Mouse (Mus musculus): ENCODE results near the gene Wdr66. TPM values are rescaled to one million over a fixed set of nuclear protein-coding genes. Genes with fewer than 3 reads are reported as not detected.
A peak's percentile ranks its signal among the peaks of the same experiment; 100 is the strongest.

The Wdr66 gene
- polyA plus RNA-seq, 1 experiment = 0.89 TPM

DNA sequence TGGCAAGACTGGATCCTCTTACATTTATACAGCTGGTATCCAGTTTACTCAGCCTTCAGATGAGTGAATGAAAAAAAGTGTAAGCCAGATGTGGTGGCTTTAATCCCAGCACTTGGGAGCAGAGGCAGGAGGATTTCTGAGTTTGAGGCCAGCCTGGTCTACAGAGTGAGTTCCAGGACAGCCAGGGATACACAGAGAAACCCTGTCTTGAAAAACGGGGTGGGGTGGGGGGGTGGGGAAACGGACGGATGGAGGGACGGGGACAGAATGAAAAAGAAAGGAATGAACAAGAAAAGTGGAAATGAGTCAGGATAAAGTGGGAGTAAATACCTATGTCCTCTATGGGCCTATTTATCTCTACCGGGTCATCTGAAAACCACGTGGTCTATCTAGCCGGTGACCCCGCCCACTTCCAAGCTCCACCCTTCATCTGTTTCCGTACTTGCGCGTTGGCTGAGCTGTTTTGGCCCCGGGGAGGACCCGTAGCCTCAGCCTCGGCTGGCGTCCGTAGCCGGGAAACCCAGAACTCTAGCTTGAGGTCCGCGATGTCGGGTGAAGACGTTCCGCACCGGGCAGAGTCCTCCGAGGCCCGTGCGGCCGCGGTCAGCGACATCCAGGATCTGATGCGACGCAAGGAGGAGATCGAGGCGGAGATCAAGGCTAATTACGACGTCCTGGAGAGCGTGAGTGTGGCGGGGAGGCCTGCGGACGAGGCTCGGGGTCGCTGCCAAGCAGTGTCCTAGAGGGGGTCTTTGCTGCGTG, 24.0 kb upstream of the Wdr66 start:
- H3K36me3 ChIP-seq (ENCODE audit: control insufficient read depth, insufficient read depth, low read length) = no peaks in the 10 kb centered on the region; the same call in 1 of the 2 replicates
- H3K27me3 ChIP-seq (ENCODE audit: control insufficient read depth, insufficient read depth, low read length) = no peaks in the 10 kb centered on the region
- TF ChIP-seq POLR2A (IDR thresholded peaks at IDR 0.05; ENCODE audit: low read depth, low read length) (0 out of 2 replicates have a peak, but pooled peaks have one; percentile 4), CTCF (IDR thresholded peaks at IDR 0.05; ENCODE audit: extremely low read depth, insufficient read depth, insufficient read length, insufficient replicate concordance) (no peak)
- DNase-seq (ENCODE audit: low read depth in 1 of 2, low spot score in 2 of 2) = peak; percentile 87 to 93
- H3K27ac ChIP-seq (ENCODE audit: insufficient read depth, low read length) = peak overlapping the region; percentile 50; the same call in 1 of the 2 replicates
- WGBS = 2% methylated on average over 42 of the region's 42 CpGs
- H3K4me3 ChIP-seq (ENCODE audit: extremely low read depth, insufficient read depth, insufficient read length) = peak overlapping the region; percentile 99
- H3K4me1 ChIP-seq (ENCODE audit: control insufficient read depth, insufficient read depth, insufficient read length) = no peaks in the 10 kb centered on the region; the same call in 1 of the 2 replicates

DNA sequence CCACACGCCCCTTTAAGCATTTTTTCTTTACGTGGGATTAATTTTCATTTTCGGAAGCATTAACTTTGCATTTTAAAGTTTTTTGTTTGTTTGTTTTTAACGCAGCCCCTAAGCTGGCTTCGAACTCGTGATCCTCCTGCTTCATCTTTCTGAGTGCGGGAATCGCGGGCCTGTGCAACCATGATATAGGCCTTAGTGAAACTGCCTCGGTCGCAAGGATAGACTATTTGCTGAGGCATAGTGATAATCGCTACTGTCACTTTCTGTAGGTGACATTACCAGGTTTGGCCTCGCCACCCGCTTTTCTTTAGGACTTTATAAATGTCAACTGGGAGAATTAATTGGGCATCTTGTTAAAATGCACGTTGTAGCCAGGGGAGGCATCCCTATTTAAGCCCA, 23.4 kb upstream of the Wdr66 start:
- Histone ChIP-seq H3K4me3 (ENCODE audit: extremely low read depth, insufficient read depth, insufficient read length) (peak overlapping the region; percentile 99), H3K27me3 (ENCODE audit: control insufficient read depth, insufficient read depth, low read length) (no peaks in the 10 kb centered on the region), H3K27ac (ENCODE audit: insufficient read depth, low read length) (no peak overlapping the region), H3K36me3 (ENCODE audit: control insufficient read depth, insufficient read depth, low read length) (no peaks in the 10 kb centered on the region; the same call in 1 of the 2 replicates), H3K4me1 (ENCODE audit: control insufficient read depth, insufficient read depth, insufficient read length) (no peaks in the 10 kb centered on the region; the same call in 1 of the 2 replicates)
- WGBS = 6% methylated on average over 15 of the region's 15 CpGs
- TF ChIP-seq POLR2A (IDR thresholded peaks at IDR 0.05; ENCODE audit: low read depth, low read length) (no peak), CTCF (IDR thresholded peaks at IDR 0.05; ENCODE audit: extremely low read depth, insufficient read depth, insufficient read length, insufficient replicate concordance) (no peak)
- DNase-seq (ENCODE audit: low read depth in 1 of 2, low spot score in 2 of 2) = no peak

DNA sequence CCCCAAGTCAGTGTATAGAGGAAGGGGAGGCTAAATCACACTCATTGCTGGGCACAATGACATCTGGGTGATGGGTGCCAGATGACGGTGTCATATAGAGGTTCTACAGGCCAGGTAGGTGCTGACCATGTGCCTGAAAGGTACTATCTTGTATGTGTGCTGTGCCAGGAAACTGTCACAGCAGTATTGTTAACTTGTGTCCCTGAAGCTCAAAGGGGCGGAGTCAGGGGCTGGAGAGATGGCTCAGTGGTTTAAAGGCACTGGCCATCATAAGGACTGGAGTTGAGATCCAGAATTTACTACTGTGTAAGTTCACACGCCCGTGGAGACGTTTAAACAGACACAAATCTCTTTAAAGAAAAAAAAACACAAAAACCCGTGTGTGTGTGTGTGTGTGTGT, 22.6 kb upstream of the Wdr66 start:
- no peak for DNase-seq (ENCODE audit: low read depth in 1 of 2, low spot score in 2 of 2)
- no peak overlapping the region for H3K4me3 ChIP-seq (ENCODE audit: extremely low read depth, insufficient read depth, insufficient read length)
- TF ChIP-seq CTCF (IDR thresholded peaks at IDR 0.05; ENCODE audit: extremely low read depth, insufficient read depth, insufficient read length, insufficient replicate concordance) (no peak), POLR2A (IDR thresholded peaks at IDR 0.05; ENCODE audit: low read depth, low read length) (no peak)
- no peaks in the 10 kb centered on the region for H3K27me3 ChIP-seq (ENCODE audit: control insufficient read depth, insufficient read depth, low read length)
- 93% methylated on average over 6 of the region's 6 CpGs for WGBS
- no peaks in the 10 kb centered on the region; the same call in 1 of the 2 replicates for H3K4me1 ChIP-seq (ENCODE audit: control insufficient read depth, insufficient read depth, insufficient read length)
- H3K27ac ChIP-seq (ENCODE audit: insufficient read depth, low read length) = no peak overlapping the region
- H3K36me3 ChIP-seq (ENCODE audit: control insufficient read depth, insufficient read depth, low read length) = no peaks in the 10 kb centered on the region; the same call in 1 of the 2 replicates

DNA sequence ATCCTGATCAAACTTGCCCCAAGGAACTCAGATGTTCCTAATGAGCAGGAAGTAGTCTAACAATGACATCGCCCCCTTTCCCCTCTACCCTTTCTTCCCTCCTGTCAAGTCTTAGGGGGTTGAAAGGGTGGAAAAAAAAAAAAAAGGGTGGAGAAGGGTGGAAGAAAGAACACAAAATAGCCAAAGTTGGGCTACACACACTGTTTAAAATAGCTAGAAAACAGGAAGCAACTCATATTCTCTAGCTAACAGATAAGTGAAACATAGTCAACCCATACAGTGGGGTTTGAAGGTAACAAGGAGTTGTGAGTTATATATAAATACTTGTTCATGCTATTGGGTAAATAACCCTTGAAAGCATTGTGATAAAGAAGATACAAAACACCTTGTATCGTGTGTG, 19.7 kb upstream of the Wdr66 start:
- TF ChIP-seq CTCF (IDR thresholded peaks at IDR 0.05; ENCODE audit: extremely low read depth, insufficient read depth, insufficient read length, insufficient replicate concordance) = no peak
- no peak for TF ChIP-seq POLR2A (IDR thresholded peaks at IDR 0.05; ENCODE audit: low read depth, low read length)
- 87% methylated on average over 2 of the region's 2 CpGs for WGBS
- Histone ChIP-seq H3K4me3 (ENCODE audit: extremely low read depth, insufficient read depth, insufficient read length) (no peak overlapping the region), H3K27me3 (ENCODE audit: control insufficient read depth, insufficient read depth, low read length) (no peaks in the 10 kb centered on the region), H3K4me1 (ENCODE audit: control insufficient read depth, insufficient read depth, insufficient read length) (no peaks in the 10 kb centered on the region; the same call in 1 of the 2 replicates), H3K36me3 (ENCODE audit: control insufficient read depth, insufficient read depth, low read length) (peaks cover 1% of the 10 kb centered on the region; the same call in 1 of the 2 replicates), H3K27ac (ENCODE audit: insufficient read depth, low read length) (no peak overlapping the region)
- no peak for DNase-seq (ENCODE audit: low read depth in 1 of 2, low spot score in 2 of 2)

DNA sequence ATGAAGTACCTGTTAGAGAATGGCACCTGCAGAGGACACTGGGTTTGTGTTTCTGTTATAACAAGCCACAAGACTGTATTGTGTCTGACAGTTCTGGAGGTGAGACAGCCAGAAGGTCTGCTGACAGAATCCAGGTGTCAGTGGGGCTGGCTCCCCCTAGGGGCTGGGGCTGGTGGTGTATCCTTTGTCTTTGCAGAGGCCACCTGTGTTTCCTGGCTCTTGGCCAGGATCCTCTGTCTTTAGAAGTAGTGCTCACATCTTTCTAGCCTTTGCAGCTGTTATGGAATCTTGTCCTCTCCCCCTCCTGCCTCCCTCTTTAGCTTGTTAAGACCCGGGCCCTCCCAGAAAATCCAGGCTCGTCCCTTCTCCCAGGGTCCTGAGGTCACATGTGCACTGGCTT, 16.2 kb upstream of the Wdr66 start:
- DNase-seq (ENCODE audit: low read depth in 1 of 2, low spot score in 2 of 2) = peak; percentile 55 to 63

DNA sequence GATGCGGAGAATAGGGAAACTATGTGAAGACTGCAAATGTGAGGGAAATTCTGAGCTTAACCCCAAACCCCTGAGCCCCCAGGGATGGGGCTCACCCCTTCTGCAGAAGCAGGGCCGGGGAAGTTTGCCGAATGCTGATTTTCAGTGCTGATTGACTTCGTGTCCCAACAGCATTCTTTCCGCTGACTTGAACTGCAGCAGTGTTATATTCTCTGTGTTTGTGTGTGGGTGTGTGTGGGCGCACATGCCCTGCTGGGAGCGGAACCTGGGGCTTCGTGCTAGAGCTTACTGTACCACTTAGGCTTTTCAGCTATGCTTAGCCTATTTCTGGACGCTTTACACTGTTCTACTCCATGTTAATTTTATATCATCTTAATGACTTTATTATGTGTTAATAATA, 15.5 kb upstream of the Wdr66 start:
- H3K4me3 ChIP-seq (ENCODE audit: extremely low read depth, insufficient read depth, insufficient read length) = no peak overlapping the region
- H3K36me3 ChIP-seq (ENCODE audit: control insufficient read depth, insufficient read depth, low read length) = peaks cover 13% of the 10 kb centered on the region
- no peaks in the 10 kb centered on the region for H3K4me1 ChIP-seq (ENCODE audit: control insufficient read depth, insufficient read depth, insufficient read length)
- no peak overlapping the region for H3K27ac ChIP-seq (ENCODE audit: insufficient read depth, low read length)
- 93% methylated on average over 9 of the region's 9 CpGs for WGBS
- no peak for DNase-seq (ENCODE audit: low read depth in 1 of 2, low spot score in 2 of 2)
- no peaks in the 10 kb centered on the region for H3K27me3 ChIP-seq (ENCODE audit: control insufficient read depth, insufficient read depth, low read length)
- TF ChIP-seq CTCF (IDR thresholded peaks at IDR 0.05; ENCODE audit: extremely low read depth, insufficient read depth, insufficient read length, insufficient replicate concordance) (no peak), POLR2A (IDR thresholded peaks at IDR 0.05; ENCODE audit: low read depth, low read length) (no peak)

More for the DNA sequence above, 16.2 kb upstream of the Wdr66 start:
- no peak overlapping the region for H3K27ac ChIP-seq (ENCODE audit: insufficient read depth, low read length)
- WGBS = 56% methylated on average over 2 of the region's 2 CpGs
- H3K27me3 ChIP-seq (ENCODE audit: control insufficient read depth, insufficient read depth, low read length) = no peaks in the 10 kb centered on the region
- TF ChIP-seq CTCF (IDR thresholded peaks at IDR 0.05; ENCODE audit: extremely low read depth, insufficient read depth, insufficient read length, insufficient replicate concordance) = peak; percentile 74; the same call in 1 of the 2 replicates
- TF ChIP-seq POLR2A (IDR thresholded peaks at IDR 0.05; ENCODE audit: low read depth, low read length) = no peak
- H3K4me3 ChIP-seq (ENCODE audit: extremely low read depth, insufficient read depth, insufficient read length) = no peak overlapping the region
- no peaks in the 10 kb centered on the region for H3K4me1 ChIP-seq (ENCODE audit: control insufficient read depth, insufficient read depth, insufficient read length)
- peaks cover 12% of the 10 kb centered on the region for H3K36me3 ChIP-seq (ENCODE audit: control insufficient read depth, insufficient read depth, low read length)

GRCm38 (mm10) chr5:123239501-123239900, 12.4 kb upstream of the Wdr66 start:
- Histone ChIP-seq H3K4me1 (ENCODE audit: control insufficient read depth, insufficient read depth, insufficient read length) (no peaks in the 10 kb centered on the region), H3K27me3 (ENCODE audit: control insufficient read depth, insufficient read depth, low read length) (no peaks in the 10 kb centered on the region), H3K36me3 (ENCODE audit: control insufficient read depth, insufficient read depth, low read length) (peaks cover 25% of the 10 kb centered on the region), H3K27ac (ENCODE audit: insufficient read depth, low read length) (no peak overlapping the region), H3K4me3 (ENCODE audit: extremely low read depth, insufficient read depth, insufficient read length) (no peak overlapping the region)
- DNase-seq (ENCODE audit: low read depth in 1 of 2, low spot score in 2 of 2) = no peak
- WGBS = 95% methylated on average over 11 of the region's 11 CpGs
- TF ChIP-seq POLR2A (IDR thresholded peaks at IDR 0.05; ENCODE audit: low read depth, low read length) (no peak), CTCF (IDR thresholded peaks at IDR 0.05; ENCODE audit: extremely low read depth, insufficient read depth, insufficient read length, insufficient replicate concordance) (no peak)

All from spleen, adult 2 months (tissue).